Mouse (Mus musculus): ENCODE results near the gene Ccdc154. TPM values are rescaled to one million over a fixed set of nuclear protein-coding genes. Genes with fewer than 3 reads are reported as not detected.

Gene Ccdc154
- polyA plus RNA-seq (2015; fragmentation: Illumina TruSeq; extraction: RNeasy Lipid Tissue Mini Kit (QIAGEN cat#74804); ENCODE audit: insufficient read depth, low read depth, low replicate concordance), result not detected

GRCm38 (mm10) chr17:25162161-25162560 is at the start of gene Ccdc154:
Gene Ccdc154, plus strand, starts transcription at chr17:25162461.

GRCm38 (mm10) chr17:25115664-25116432 is 46.4 kb upstream of the Ccdc154 start, which contains the start of gene Telo2:
Gene Telo2, minus strand, starts transcription at chr17:25115967.

DNA sequence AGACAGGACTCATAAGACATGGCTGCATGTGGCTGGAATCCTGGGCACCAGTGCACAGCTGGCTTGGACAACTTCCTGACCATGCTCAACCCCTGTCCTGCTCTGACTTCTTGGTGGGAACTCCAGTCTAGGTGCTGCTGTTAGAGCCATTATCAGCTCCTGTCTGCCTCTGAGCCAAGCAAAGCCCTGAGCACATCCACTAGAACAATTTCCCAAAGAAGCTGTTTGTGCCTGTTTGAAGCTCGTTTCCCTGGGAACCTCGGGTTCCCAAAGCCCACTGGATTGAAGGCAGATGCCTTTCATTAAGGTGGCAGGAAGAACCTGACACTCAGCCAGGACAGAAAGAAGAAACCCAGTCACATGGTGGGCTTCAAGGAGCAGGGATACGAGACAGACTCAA is 41.9 kb upstream of the Ccdc154 start, which contains the start of gene Ptx4:
Gene Ptx4 (plus strand): TSS at position 355 of the 400 bp plus-strand sequence.

GRCm38 (mm10) chr17:25133275-25133698 is 29.0 kb upstream of the Ccdc154 start, which contains the start of gene Clcn7:
Gene Clcn7, plus strand, starts transcription at chr17:25133391.

DNA sequence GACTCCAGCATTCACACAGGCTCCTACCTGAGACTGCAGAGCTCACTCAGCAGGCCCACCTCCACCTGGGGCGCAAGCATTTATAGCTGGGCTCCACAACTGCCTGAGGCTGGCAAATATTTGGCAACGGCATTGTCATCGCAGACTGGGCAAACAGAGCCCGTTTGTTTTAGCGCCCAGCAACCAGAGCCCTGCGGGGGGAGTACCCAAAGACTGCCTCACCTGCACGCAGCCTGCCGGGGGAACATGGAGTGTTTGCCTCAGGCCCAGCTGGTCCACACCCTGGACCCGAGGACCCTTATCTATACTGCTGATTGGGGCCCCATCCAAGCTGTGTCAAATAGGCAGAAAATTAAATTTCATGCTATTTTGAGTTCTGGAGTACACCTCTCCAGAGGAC is 13.2 kb downstream of the Ccdc154 start, which contains the start of gene Gm38655:
Gene Gm38655 (minus strand): TSS at position 61 of the 400 bp plus-strand sequence.

GRCm38 (mm10) chr17:25184129-25184691 is 21.9 kb downstream of the Ccdc154 start, which contains the start of gene BC003965:
Gene BC003965, plus strand, starts transcription at chr17:25184554.

GRCm38 (mm10) chr17:25188150-25189031 is 26.1 kb downstream of the Ccdc154 start, which contains the start of gene Unkl:
Gene Unkl, plus strand, starts transcription at chr17:25188397.

Other genes starting within 250 kb of the Ccdc154 start
- gene Mapk8ip3, start 225.5 kb upstream of the Ccdc154 start, polyA plus RNA-seq (2015; fragmentation: Illumina TruSeq; extraction: RNeasy Lipid Tissue Mini Kit (QIAGEN cat#74804); ENCODE audit: insufficient read depth, low read depth, low replicate concordance), result 42.5 TPM
- gene Jpt2, start 201.8 kb upstream of the Ccdc154 start, polyA plus RNA-seq (2015; fragmentation: Illumina TruSeq; extraction: RNeasy Lipid Tissue Mini Kit (QIAGEN cat#74804); ENCODE audit: insufficient read depth, low read depth, low replicate concordance), result 9.4 TPM
- gene Cramp1l, start 146.7 kb upstream of the Ccdc154 start, polyA plus RNA-seq (2015; fragmentation: Illumina TruSeq; extraction: RNeasy Lipid Tissue Mini Kit (QIAGEN cat#74804); ENCODE audit: insufficient read depth, low read depth, low replicate concordance), result 3.4 TPM
- gene Ift140, start 146.4 kb upstream of the Ccdc154 start, polyA plus RNA-seq (2015; fragmentation: Illumina TruSeq; extraction: RNeasy Lipid Tissue Mini Kit (QIAGEN cat#74804); ENCODE audit: insufficient read depth, low read depth, low replicate concordance), result 2.6 TPM
- gene Tmem204, start 78.9 kb upstream of the Ccdc154 start, polyA plus RNA-seq (2015; fragmentation: Illumina TruSeq; extraction: RNeasy Lipid Tissue Mini Kit (QIAGEN cat#74804); ENCODE audit: insufficient read depth, low read depth, low replicate concordance), result 28.7 TPM
- gene Telo2, start 46.5 kb upstream of the Ccdc154 start, polyA plus RNA-seq (2015; fragmentation: Illumina TruSeq; extraction: RNeasy Lipid Tissue Mini Kit (QIAGEN cat#74804); ENCODE audit: insufficient read depth, low read depth, low replicate concordance), result 14.3 TPM
- not detected for gene Ptx4, start 41.7 kb upstream of the Ccdc154 start, polyA plus RNA-seq (2015; fragmentation: Illumina TruSeq; extraction: RNeasy Lipid Tissue Mini Kit (QIAGEN cat#74804); ENCODE audit: insufficient read depth, low read depth, low replicate concordance)
- gene Clcn7, start 29.1 kb upstream of the Ccdc154 start, polyA plus RNA-seq (2015; fragmentation: Illumina TruSeq; extraction: RNeasy Lipid Tissue Mini Kit (QIAGEN cat#74804); ENCODE audit: insufficient read depth, low read depth, low replicate concordance), result 7.1 TPM
- not detected for gene Gm38655, start 13.0 kb downstream of the Ccdc154 start, polyA plus RNA-seq (2015; fragmentation: Illumina TruSeq; extraction: RNeasy Lipid Tissue Mini Kit (QIAGEN cat#74804); ENCODE audit: insufficient read depth, low read depth, low replicate concordance)
- gene BC003965, start 22.1 kb downstream of the Ccdc154 start, polyA plus RNA-seq (2015; fragmentation: Illumina TruSeq; extraction: RNeasy Lipid Tissue Mini Kit (QIAGEN cat#74804); ENCODE audit: insufficient read depth, low read depth, low replicate concordance), result 4.7 TPM
- gene Unkl, start 25.9 kb downstream of the Ccdc154 start, polyA plus RNA-seq (2015; fragmentation: Illumina TruSeq; extraction: RNeasy Lipid Tissue Mini Kit (QIAGEN cat#74804); ENCODE audit: insufficient read depth, low read depth, low replicate concordance), result 4.3 TPM
- 19.9 TPM for gene Gnptg, start 77.7 kb downstream of the Ccdc154 start, polyA plus RNA-seq (2015; fragmentation: Illumina TruSeq; extraction: RNeasy Lipid Tissue Mini Kit (QIAGEN cat#74804); ENCODE audit: insufficient read depth, low read depth, low replicate concordance)
- gene Tsr3, start 77.7 kb downstream of the Ccdc154 start, polyA plus RNA-seq (2015; fragmentation: Illumina TruSeq; extraction: RNeasy Lipid Tissue Mini Kit (QIAGEN cat#74804); ENCODE audit: insufficient read depth, low read depth, low replicate concordance), result 11.4 TPM
- 14.6 TPM for gene Baiap3, start 93.9 kb downstream of the Ccdc154 start, polyA plus RNA-seq (2015; fragmentation: Illumina TruSeq; extraction: RNeasy Lipid Tissue Mini Kit (QIAGEN cat#74804); ENCODE audit: insufficient read depth, low read depth, low replicate concordance)
- 38.2 TPM for gene Ube2i, start 112.2 kb downstream of the Ccdc154 start, polyA plus RNA-seq (2015; fragmentation: Illumina TruSeq; extraction: RNeasy Lipid Tissue Mini Kit (QIAGEN cat#74804); ENCODE audit: insufficient read depth, low read depth, low replicate concordance)
- gene Prss34, start 135.9 kb downstream of the Ccdc154 start, polyA plus RNA-seq (2015; fragmentation: Illumina TruSeq; extraction: RNeasy Lipid Tissue Mini Kit (QIAGEN cat#74804); ENCODE audit: insufficient read depth, low read depth, low replicate concordance), result not detected
- not detected for gene Prss28, start 146.2 kb downstream of the Ccdc154 start, polyA plus RNA-seq (2015; fragmentation: Illumina TruSeq; extraction: RNeasy Lipid Tissue Mini Kit (QIAGEN cat#74804); ENCODE audit: insufficient read depth, low read depth, low replicate concordance)
- not detected for gene Prss29, start 156.2 kb downstream of the Ccdc154 start, polyA plus RNA-seq (2015; fragmentation: Illumina TruSeq; extraction: RNeasy Lipid Tissue Mini Kit (QIAGEN cat#74804); ENCODE audit: insufficient read depth, low read depth, low replicate concordance)
- gene Tpsab1, start 183.1 kb downstream of the Ccdc154 start, polyA plus RNA-seq (2015; fragmentation: Illumina TruSeq; extraction: RNeasy Lipid Tissue Mini Kit (QIAGEN cat#74804); ENCODE audit: insufficient read depth, low read depth, low replicate concordance), result not detected
- 0.96 TPM for gene Tpsb2, start 203.8 kb downstream of the Ccdc154 start, polyA plus RNA-seq (2015; fragmentation: Illumina TruSeq; extraction: RNeasy Lipid Tissue Mini Kit (QIAGEN cat#74804); ENCODE audit: insufficient read depth, low read depth, low replicate concordance)
- not detected for gene Tpsg1, start 206.8 kb downstream of the Ccdc154 start, polyA plus RNA-seq (2015; fragmentation: Illumina TruSeq; extraction: RNeasy Lipid Tissue Mini Kit (QIAGEN cat#74804); ENCODE audit: insufficient read depth, low read depth, low replicate concordance)